Comparison of ENCODE assay signal across 8 mouse cellular contexts in genomic region chr15:86205300-86205699, GRCm38 (mm10). TPM values are rescaled to one million over a fixed set of nuclear protein-coding genes. Genes with fewer than 3 reads are reported as not detected.
A peak's percentile ranks its signal among the peaks of the same experiment; 100 is the strongest.
DNase-seq lines count a peak whose midpoint lies in the region; ATAC-seq and TF ChIP-seq lines count a peak whose summit lies in the region.

No protein-coding gene starts in this region.

- H3K79me3 ChIP-seq in C2C12 (ENCODE audit: low read depth) = no peaks in the 10 kb centered on the region

- H3ac ChIP-seq in C2C12 (ENCODE audit: control insufficient read depth, insufficient read length, low read depth) = no peak overlapping the region

- peak; percentile 64; the same call in 1 of the 2 replicates for ATAC-seq in erythroid progenitor cell, adult 5-6 weeks (replicated peaks; ENCODE audit: low FRiP score, poor library complexity, severe bottlenecking)

- peaks cover 1% of the 10 kb centered on the region for H3K79me2 ChIP-seq in C2C12 (ENCODE audit: control insufficient read depth, insufficient read depth)

- peak; percentile 16 for TF ChIP-seq CTCF in C2C12 (IDR thresholded peaks at IDR 0.05; ENCODE audit: control insufficient read depth, insufficient read depth, insufficient read length)
- no peak for TF ChIP-seq CTCF in thymus, adult 2 months (IDR thresholded peaks at IDR 0.05; ENCODE audit: borderline replicate concordance, control insufficient read depth, extremely low read depth, insufficient read depth, low read length, poor library complexity)

- H3K27me3 ChIP-seq in C2C12 (ENCODE audit: control insufficient read depth, insufficient read depth, insufficient read length) = no peaks in the 10 kb centered on the region
- H3K27me3 ChIP-seq in thymus, adult 2 months (ENCODE audit: control insufficient read depth, insufficient read depth, low read length) = no peaks in the 10 kb centered on the region

- no peaks in the 10 kb centered on the region for H3K36me3 ChIP-seq in C2C12 (ENCODE audit: control insufficient read depth, insufficient read depth)
- no peaks in the 10 kb centered on the region for H3K36me3 ChIP-seq in thymus, adult 2 months (ENCODE audit: control insufficient read depth, insufficient read depth, low read length)

- peaks cover 34% of the 10 kb centered on the region for H3K4me1 ChIP-seq in thymus, adult 2 months (replicated peaks; ENCODE audit: control insufficient read depth, insufficient read depth, low read length)

- intact Hi-C loops in heart, postnatal 10 days (cut with DNase I) = loop anchor here (2.0 kb wide), 1 partner anchor 16 kb away; no protein-coding TSS in a partner anchor
- intact Hi-C loops in heart, postnatal 25 days (cut with DNase I) = loop anchor here (2.0 to 10.0 kb wide), 2 partner anchors 22 to 50 kb away; no protein-coding TSS in a partner anchor

- DNase-seq in heart, postnatal 10 days = peak; percentile 65 to 77
- DNase-seq in heart, postnatal 25 days (ENCODE audit: low spot score) = no peak
- peak; percentile 85 for DNase-seq in R1 (ENCODE audit: low read depth, low spot score)
- peak; percentile 71 for DNase-seq in lung, postnatal 25 days (ENCODE audit: low spot score)
- DNase-seq in thymus, adult 2 months = peak; percentile 87
- no peak for DNase-seq in left cerebral cortex, adult 8-10 months (ENCODE audit: low spot score in 2 of 2)

- H3K27ac ChIP-seq in thymus, adult 2 months (ENCODE audit: control insufficient read depth, insufficient read depth, low read length) = peak overlapping the region; percentile 61; the same call in 1 of the 2 replicates

- WGBS in thymus, adult 2 months = 85% methylated on average over 2 of the region's 2 CpGs

- TF ChIP-seq POLR2A in thymus, adult 2 months (IDR thresholded peaks at IDR 0.05; ENCODE audit: control insufficient read depth, extremely low read depth, insufficient read depth, low read length, poor library complexity) = no peak

- H3K4me3 ChIP-seq in C2C12 (ENCODE audit: insufficient read depth, poor library complexity, severe bottlenecking) = no peak overlapping the region
- H3K4me3 ChIP-seq in thymus, adult 2 months (ENCODE audit: control insufficient read depth, insufficient read depth, low read length) = no peak overlapping the region

TF ChIP-seq in C2C12, 6 proteins besides CTCF, POLR2A, EP300 and RAD21:
- TF ChIP-seq USF1 (IDR thresholded peaks at IDR 0.05; ENCODE audit: low read depth) = no peak
- TF ChIP-seq MAX (IDR thresholded peaks at IDR 0.05) = peak; percentile 49
- no peak for TF ChIP-seq MYOD1 (IDR thresholded peaks at IDR 0.05; ENCODE audit: control insufficient read depth, insufficient read length, low read depth)
- TF ChIP-seq FOSL1 (IDR thresholded peaks at IDR 0.05; ENCODE audit: insufficient read depth, low read length, poor library complexity, severe bottlenecking) = no peak
- no peak for TF ChIP-seq CEBPB (IDR thresholded peaks at IDR 0.05; ENCODE audit: low read depth)
- no peak for TF ChIP-seq MYOG (IDR thresholded peaks at IDR 0.05; ENCODE audit: control insufficient read depth, extremely low read depth, insufficient read length)

RNA-seq across cellular contexts. Expression of gene Tbc1d22a, which starts 9.0 kb away (rescaled TPM):
- 10 to 100 TPM; 19.0 to 23.1 TPM for total RNA-seq in heart, postnatal 10 days (2021)
- 10 to 100 TPM; 21.2 to 21.7 TPM for total RNA-seq in heart, postnatal 25 days (2021)
- 19.7 TPM for polyA plus RNA-seq in C2C12 (2012; fragmentation: generic; extraction: Trizol)
- 7.6 and 9.2 TPM in 2 replicates for total RNA-seq in erythroid progenitor cell, adult 5-6 weeks (2015; ENCODE audit: low replicate concordance)
- total RNA-seq in erythroid progenitor cell, adult 5-6 weeks (2017; ENCODE audit: low replicate concordance) = 8.2 and 12.9 TPM in 2 replicates
- 53.1 and 56.5 TPM in 2 replicates for polyA plus RNA-seq in thymus, adult 2 months (2012; rRNA removed)
- total RNA-seq in left cerebral cortex, adult 8-10 months (2022) = 10 to 100 TPM; 32.9 to 34.3 (median 33.8) TPM

RNA-seq across cellular contexts. Expression of gene Cerk, which starts 19.4 kb away (rescaled TPM):
- total RNA-seq in heart, postnatal 10 days (2021) = 10 to 100 TPM; 40.4 to 45.9 TPM
- total RNA-seq in heart, postnatal 25 days (2021) = 10 to 100 TPM; 29.7 to 29.9 TPM
- 18.1 TPM for polyA plus RNA-seq in C2C12 (2012; fragmentation: generic; extraction: Trizol)
- 7.9 and 10.1 TPM in 2 replicates for total RNA-seq in erythroid progenitor cell, adult 5-6 weeks (2015; ENCODE audit: low replicate concordance)
- total RNA-seq in erythroid progenitor cell, adult 5-6 weeks (2017; ENCODE audit: low replicate concordance) = 5.5 and 10.0 TPM in 2 replicates
- polyA plus RNA-seq in thymus, adult 2 months (2012; rRNA removed) = 178 and 180 TPM in 2 replicates
- 10 to 100 TPM; 56.7 to 58.0 (median 57.1) TPM for total RNA-seq in left cerebral cortex, adult 8-10 months (2022)

Comparison
In these comparisons a context has a peak if more than half of its experiments do, and no peak if none do; other contexts are left out.
1. DNase-seq: peak in heart, postnatal 10 days (2 of 2), R1 (single experiment), lung, postnatal 25 days (single experiment) and thymus, adult 2 months (single experiment); none in heart, postnatal 25 days (single experiment) and left cerebral cortex, adult 8-10 months (0 of 2).